Mouse (Mus musculus): Measurements from ENCODE around the gene Galnt18. TPM values are rescaled to one million over a fixed set of nuclear protein-coding genes. Genes with fewer than 3 reads are reported as not detected.

Gene Galnt18
- polyA plus RNA-seq, 1 experiment = 28.7 TPM

GRCm38 (mm10) chr7:111572336-111572735 lies 207.4 kb downstream of the Galnt18 start:
- peak; percentile 24 to 52 for DNase-seq (ENCODE audit: extremely low spot score in 1 of 2, low spot score in 1 of 2)

DNA sequence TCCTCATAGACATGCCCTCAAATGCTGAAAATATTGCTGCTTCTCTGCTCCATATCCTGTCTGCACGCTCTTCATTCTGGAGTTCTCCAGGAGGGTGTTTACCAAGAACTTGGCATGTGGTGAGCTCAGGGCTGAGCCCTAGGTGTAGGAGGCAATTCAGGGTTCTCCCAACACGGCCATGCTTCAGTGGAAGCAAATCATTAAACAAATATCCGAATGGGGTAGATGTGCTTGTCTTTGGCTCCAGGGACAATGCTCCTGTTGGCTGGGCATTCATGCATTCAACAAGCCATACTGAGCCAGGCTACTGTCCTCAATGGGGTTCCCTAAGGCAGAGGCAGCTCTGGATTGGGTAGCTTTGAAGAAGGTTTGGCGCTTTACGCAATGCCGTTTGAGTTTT lies 212.9 kb downstream of the Galnt18 start:
- DNase-seq (ENCODE audit: extremely low spot score in 1 of 2, low spot score in 1 of 2) = no peak

GRCm38 (mm10) chr7:111563316-111564110 lies 216.3 kb downstream of the Galnt18 start:
- DNase-seq (ENCODE audit: extremely low spot score in 1 of 2, low spot score in 1 of 2) = no peak

GRCm38 (mm10) chr7:111560097-111560496 lies 219.7 kb downstream of the Galnt18 start:
- no peak for DNase-seq (ENCODE audit: extremely low spot score in 1 of 2, low spot score in 1 of 2)

- no peak for DNase-seq (ENCODE audit: extremely low spot score in 1 of 2, low spot score in 1 of 2)
Measured at GRCm38 (mm10) chr7:111559011-111559410, 220.8 kb downstream of the Galnt18 start.

GRCm38 (mm10) chr7:111550987-111551386 lies 228.8 kb downstream of the Galnt18 start:
- no peak for DNase-seq (ENCODE audit: extremely low spot score in 1 of 2, low spot score in 1 of 2)

- DNase-seq (ENCODE audit: extremely low spot score in 1 of 2, low spot score in 1 of 2) = peak; percentile 28 to 66
Measured at GRCm38 (mm10) chr7:111547069-111547468, 232.7 kb downstream of the Galnt18 start.

- DNase-seq (ENCODE audit: extremely low spot score in 1 of 2, low spot score in 1 of 2) = no peak
Measured at GRCm38 (mm10) chr7:111545614-111546013, 234.2 kb downstream of the Galnt18 start.

- DNase-seq (ENCODE audit: extremely low spot score in 1 of 2, low spot score in 1 of 2) = no peak
Measured at GRCm38 (mm10) chr7:111537946-111538345, 241.8 kb downstream of the Galnt18 start.

DNA sequence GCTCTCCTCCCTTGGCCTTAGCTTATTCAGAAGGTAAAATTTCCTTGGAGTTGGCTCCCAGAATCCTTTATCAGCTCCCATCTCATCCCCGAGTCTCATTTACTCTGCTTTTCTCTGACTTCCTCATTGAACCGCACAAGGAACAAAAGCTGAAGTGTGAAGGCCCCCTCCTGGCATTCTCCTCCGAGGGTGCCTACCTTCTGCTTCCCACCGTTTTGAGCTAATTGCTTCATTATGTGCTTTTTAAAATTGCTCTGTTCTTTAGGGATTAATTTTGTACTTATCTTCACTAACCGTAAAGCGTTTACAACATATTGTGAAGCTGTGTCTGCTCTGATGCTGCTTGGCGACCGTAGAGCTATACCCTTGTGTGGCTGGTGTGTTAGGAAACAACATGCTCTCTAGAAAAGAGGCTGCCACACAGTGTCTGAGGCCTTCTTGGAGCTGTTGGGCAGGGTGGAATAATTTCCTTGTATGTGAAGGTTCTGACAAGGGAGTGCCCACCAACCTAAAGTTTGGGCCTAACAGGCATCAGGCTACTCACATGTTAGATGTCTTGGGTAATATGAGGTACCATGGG lies 244.9 kb downstream of the Galnt18 start:
- no peak for DNase-seq (ENCODE audit: extremely low spot score in 1 of 2, low spot score in 1 of 2)

- DNase-seq (ENCODE audit: extremely low spot score in 1 of 2, low spot score in 1 of 2) = no peak
Measured at GRCm38 (mm10) chr7:111528961-111529643, 250.7 kb downstream of the Galnt18 start.

DNA sequence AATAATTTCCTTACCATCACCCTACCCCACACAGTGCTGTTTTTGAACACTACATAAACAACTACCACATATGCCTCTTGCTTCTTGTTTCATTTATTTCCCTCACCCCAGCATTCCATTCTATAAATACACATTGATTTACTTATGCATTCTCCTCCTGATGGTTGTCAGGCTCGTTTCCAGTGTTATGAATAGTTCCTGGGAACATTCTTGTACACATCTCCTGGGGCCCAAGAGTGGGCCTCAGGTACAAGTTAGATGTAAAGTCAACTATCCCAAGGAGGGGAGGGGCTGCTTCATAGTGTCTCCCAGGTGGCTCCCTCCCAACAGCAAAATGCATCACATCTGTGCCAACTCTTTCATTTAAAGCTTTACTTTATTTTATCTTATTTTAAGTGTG lies 251.3 kb downstream of the Galnt18 start:
- DNase-seq (ENCODE audit: extremely low spot score in 1 of 2, low spot score in 1 of 2) = no peak

- no peak for DNase-seq (ENCODE audit: extremely low spot score in 1 of 2, low spot score in 1 of 2)
Measured at GRCm38 (mm10) chr7:111520881-111521280, 258.9 kb downstream of the Galnt18 start.

DNA sequence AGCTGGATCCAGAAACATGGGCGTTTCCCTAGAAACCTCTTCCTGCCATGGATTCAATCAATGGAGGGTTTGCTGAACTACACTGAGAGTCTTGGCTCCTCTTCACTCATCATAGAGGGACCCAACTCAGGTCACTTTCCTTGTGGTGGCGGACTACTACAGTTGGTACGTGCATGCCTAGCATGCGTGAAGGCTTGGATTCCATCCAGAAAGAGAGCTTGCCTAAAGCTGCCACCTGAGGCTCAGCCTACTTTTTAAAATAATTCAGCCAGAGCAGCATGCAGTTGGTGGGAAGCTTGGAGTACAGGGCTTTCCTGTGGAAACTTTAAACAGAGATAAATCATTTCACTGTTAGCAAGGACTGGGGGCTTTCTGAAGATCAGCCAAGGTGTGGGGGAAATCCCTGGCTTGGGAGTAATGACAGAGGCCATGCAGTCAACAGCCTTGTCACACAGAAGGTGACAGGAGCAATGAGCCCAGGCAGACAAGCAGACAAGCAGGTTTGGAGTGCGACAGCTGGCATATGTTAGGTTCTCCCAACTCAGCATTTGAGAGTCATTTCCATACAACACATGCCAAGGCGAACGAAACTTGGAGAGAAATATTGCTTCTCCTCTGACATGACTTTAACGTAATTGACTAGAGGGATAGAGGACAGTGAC lies 261.1 kb downstream of the Galnt18 start:
- peak in 1 of 2 experiments; percentile 23 for DNase-seq (ENCODE audit: extremely low spot score in 1 of 2, low spot score in 1 of 2)

GRCm38 (mm10) chr7:111516882-111517281 lies 262.9 kb downstream of the Galnt18 start:
- no peak for DNase-seq (ENCODE audit: extremely low spot score in 1 of 2, low spot score in 1 of 2)

DNA sequence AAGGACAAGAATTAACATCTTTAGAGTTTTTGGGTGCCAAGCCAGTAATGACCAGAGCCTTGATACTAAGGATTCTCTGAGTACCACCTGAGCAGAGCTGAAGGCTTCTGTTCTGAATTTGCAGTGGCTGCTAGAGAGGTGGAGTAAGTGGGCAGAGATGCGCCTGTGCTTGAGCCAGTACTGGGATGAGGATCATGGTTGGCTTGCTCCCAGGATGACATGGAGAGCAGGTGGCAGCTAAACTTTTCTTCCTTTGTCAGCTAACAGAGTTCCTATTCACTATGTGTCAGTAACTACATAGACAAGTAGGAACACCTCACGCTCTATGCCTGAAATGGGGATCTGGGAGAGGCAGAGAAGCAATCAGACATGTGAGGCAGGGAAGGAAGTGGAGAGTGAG lies 264.3 kb downstream of the Galnt18 start:
- no peak for DNase-seq (ENCODE audit: extremely low spot score in 1 of 2, low spot score in 1 of 2)

- no peak for DNase-seq (ENCODE audit: extremely low spot score in 1 of 2, low spot score in 1 of 2)
Measured at GRCm38 (mm10) chr7:111509167-111509854, 270.5 kb downstream of the Galnt18 start.

- no peak for DNase-seq (ENCODE audit: extremely low spot score in 1 of 2, low spot score in 1 of 2)
Measured at GRCm38 (mm10) chr7:111500616-111501015, 279.2 kb downstream of the Galnt18 start.

DNA sequence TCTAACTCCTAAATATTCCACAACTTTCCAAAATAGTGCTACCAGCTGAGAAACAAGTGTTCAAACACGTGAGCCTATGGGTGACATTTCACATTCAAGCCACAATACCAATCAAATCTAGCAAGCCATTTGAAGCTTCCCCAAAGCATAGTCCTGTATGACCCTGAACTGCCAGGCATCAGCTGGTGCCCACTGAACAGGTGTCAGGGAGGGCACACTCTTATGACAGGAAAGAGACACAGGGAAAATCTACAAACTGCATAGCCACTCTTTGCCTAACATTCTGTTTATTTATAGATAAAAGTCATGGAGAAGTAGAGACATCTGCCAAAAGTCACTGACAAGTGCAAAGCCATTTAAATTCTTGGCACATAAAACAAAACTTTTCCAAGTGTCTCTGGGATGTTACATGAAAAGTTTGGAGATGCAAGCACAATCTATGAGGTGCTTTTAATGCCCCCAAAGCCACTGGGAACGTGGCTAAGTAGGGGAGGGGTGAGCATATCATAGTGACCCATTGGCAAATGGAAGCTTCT lies 280.5 kb downstream of the Galnt18 start:
- no peak for DNase-seq (ENCODE audit: extremely low spot score in 1 of 2, low spot score in 1 of 2)

GRCm38 (mm10) chr7:111497191-111497590 lies 282.6 kb downstream of the Galnt18 start:
- DNase-seq (ENCODE audit: extremely low spot score in 1 of 2, low spot score in 1 of 2) = no peak
